Mouse (Mus musculus) urinary bladder, postnatal 14 days (tissue): ENCODE measurements around the gene Hmgb1.

ENCODE experiments used
- DNase-seq: peaks from one replicate; pipeline ENCODE4 v3.0.0; 2021; ENCODE audit warnings: low spot score

The Hmgb1 gene

DNA sequence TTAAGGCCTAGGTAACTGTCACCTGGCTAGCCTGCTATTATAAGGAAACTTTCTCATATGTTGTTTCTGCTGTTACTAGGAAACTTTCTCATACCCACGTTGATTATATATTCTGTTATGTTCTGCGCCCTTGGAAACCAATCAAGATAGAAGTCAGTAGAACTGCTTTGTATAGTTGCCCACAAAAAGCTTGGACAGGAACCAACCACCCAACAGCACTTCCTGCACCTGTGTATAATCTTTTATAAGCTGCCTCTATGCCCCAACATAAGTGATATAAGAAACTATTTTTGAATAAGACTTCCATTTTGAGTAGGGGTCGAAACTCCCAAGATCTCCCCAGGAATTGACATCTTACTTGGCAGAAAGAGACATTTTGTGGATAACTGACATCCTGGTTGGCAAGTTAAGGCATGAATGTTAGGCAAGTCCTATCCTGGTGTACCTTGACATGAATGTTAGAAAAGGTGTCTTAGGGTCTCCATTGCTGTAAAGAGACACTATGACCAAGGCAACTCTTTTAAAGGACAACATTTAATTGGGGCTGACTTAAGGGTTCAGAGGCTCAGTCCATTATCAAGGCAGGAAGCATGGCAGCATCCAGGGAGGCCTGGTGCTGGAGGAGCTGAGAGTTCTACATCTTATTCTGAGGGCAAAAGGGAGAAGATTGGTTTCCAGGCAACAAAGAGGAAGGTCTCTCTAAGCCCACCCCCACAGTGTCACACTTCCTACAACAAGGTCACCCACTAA, 166.4 kb downstream of the Hmgb1 start:
- DNase-seq: no peak

DNA sequence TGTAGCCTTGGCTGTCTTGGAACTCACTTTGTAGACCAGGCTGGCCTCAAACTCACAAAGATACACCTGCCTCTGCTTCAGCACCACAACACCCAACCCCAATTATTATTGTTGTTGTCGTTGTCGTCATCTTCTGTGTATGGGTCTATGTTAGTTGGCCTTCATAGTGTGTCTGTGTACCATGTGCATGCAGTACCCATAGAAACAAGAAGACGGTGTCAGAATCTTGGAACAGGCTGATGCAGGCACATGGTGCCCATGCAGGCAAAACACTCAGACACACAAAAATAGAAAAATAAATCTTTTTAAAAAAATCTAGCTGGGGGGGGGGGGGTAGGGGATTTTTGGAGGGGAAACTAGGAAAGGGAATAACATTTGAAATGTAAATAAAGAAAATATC, 167.1 kb downstream of the Hmgb1 start:
- no peak for DNase-seq

DNA sequence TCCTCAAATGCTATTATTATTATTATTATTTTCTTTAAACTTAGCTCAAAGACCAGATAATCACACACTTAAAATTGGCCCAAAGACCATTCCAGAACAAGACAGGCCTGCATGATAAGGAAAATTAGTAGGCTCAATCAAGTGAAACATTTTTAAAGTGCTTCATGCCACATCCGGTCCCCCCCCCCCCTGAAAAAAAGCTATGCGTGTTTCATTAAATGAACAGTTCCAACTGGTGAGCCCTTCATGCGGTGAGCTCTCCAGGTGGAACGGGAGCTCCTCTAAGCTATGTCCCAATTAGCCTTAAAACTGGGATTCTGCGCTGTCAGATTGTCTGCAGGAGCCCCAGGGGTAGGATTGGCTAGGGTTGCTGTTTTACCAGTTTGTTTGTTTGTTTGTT, 168.0 kb downstream of the Hmgb1 start:
- no peak for DNase-seq

DNA sequence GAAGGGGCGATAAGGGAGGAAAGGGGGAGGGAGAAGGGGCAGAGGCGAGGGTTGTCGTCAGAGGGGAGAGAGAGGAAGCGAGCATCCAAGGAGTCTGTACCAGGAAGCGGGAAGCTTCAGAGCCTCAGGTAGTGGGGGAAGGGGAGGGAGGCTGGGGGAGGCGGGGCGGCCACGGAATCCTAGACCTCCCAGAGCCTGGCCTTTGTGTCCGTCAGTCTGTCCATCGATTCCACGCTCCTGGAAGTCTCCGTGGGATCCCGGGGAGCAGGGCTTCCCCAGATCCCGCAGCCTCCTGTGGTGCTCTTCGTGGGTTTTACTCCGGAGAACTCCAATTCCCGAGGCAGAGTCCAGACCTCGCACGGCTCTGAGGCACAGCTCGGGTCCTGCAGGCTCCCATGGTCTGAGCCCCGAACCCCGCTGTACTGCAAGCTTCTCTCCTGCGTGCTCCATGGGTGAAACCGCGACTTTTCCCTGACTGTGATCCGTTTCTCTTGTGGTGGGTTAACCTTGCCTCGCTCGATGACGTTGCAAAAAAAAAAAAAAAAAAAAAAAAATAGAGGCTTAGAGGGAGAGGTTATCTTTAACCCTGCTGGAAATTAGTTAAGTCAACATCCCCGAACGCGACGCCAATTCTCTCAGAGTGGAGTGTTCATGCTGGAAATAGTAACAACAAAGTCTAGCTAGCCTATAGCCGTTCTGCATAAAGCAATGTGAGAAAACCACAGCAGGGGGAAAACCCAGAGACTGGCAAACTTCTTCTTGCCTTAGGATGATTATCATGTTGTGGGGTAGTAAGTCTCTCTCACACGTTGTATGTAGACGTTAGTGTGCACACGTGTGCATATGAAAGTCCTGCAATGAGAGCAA, 168.7 kb downstream of the Hmgb1 start:
- no peak for DNase-seq

DNA sequence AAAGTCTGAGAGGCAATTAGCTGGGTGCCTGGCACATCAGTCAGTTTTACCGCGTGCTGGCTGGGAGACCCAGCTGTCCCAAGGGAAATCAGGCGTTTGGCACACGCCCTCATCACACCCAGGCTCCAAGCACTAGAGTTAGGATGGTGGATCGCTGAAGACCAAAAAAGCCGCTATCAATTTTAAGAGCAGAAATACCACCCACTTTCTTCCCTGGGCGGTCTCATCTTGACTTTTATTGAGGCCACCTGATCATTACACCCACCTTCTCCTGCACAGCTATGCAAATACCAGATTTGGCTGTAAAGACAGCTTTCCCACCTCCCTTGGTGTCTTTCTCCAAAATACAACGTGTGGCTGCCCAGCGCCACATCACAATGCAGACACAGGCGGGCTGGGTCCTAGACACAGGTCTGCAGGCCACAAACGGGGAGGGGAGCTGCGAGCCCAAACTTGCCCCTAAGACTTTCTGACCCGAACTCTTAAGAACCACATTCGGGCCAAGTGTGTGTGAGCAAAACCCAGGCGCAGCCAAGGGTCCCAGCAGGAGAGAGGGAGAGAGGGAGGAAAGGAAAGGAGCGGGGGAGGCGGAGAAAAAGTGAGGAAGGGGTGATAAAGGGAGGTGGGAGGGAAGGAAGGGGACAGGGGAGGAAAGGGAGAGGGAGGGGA, 169.6 kb downstream of the Hmgb1 start:
- peak; percentile 41 for DNase-seq

DNA sequence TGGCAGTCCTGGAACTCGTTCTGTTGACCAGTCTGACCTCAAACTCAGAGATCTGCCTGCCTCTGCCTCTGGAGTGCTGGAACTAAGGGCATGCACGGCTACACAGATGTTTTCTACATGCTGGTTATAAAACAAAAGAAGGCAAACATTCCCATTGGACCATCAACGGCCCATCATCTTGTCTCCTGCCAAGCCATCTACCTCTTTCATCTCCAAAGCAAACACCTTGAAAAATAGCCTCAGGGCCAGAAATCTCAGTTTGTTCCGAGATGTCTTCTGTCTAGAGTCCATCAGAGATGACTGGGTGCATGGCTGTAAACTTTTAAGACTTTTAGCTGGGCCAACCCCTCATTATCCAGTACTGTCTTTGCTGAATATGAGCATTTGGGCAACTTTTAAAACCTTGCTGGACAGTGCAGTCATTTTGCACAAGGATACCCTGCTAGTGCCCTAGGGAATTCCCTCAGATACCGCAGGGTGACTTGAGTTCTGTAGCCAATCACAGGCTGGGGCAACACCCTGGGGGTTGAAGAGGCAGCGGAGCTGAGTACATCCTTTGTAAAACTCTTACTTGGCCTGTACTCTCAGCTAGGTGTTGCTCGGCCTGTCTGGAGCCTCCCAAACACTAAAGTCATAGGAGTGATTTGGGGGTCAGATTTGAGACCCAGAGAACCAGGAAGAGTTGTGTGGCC, 170.3 kb downstream of the Hmgb1 start:
- no peak for DNase-seq

DNA sequence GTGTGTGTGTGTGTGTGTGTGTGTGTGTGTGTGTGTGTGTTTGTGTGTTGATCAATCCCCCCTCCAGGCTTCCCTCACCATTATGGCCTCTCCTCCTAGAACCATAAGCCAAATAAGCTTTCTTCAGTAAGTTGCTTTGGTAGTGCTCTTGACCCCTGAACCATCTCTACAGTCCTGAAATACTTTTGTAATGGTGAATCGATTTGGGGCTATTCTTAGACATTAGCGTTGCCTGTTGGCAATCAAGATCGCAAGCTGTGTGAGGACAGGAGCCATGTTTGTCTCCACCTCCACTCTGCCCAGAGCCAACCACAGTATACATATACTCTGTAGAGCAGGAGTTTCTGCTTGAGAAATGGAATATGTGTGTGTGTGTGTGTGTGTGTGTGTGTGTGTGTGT, 175.2 kb downstream of the Hmgb1 start:
- DNase-seq: no peak

DNA sequence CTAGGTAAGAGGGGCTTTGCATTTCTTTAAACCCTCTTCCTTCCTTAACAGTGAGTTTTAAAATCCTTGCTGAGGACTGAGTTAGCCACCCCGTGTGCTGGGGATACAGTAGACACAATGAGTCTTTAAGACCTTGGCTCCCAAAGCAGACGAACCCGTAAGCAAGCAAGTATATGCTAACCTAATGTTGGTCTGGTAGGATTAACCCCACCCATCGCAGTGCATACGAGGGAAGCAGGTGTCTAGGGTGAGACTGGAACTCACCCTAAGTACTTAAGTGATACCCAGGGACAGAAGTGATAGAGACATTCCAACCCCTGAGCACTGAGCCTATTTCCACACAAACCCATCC, 177.0 kb downstream of the Hmgb1 start:
- no peak for DNase-seq

DNA sequence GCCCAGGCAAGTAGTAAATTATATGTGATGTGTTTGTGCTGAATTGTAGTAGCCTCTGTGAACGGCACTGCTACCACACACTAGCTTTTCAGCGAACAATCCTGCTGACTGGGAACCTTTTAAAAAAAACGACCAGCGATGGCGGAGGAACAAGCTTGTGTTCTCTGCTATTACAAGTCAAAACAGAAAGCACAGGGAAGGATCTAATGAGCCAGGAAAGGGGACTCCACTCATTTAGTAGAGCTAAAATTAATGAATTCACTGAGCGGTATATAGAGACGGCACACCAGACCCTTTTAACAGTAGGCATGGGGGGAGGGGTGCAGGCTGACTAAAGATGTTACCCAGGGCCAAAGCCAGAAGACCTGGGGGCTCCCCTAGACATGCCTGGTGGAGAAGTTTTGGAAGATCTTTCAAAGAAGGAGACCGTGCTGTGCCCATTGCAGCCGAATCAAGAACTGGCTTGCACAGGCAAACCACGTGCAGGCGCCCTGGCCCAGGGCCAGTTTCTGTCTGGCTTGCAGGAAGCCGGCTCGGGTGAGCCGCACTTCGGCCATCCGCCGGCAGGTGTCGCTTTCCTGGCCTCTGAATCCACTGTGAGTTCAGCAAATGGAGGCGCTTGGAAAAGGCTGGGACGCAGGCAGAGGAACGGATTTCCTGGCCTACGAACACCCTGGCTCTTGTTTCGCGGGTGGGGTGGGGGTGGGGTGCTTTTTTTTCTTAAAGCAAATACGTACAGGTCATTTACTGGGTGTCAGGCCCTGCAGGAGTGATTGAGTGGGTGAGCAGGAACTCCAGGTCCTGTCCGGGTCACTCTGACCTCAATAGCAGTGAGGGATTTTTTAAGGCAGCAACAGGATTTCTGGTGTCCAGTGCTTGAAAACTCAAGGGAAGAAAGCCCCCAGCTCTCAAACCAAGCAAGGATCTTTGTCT, 177.7 kb downstream of the Hmgb1 start:
- peak; percentile 100 for DNase-seq

DNA sequence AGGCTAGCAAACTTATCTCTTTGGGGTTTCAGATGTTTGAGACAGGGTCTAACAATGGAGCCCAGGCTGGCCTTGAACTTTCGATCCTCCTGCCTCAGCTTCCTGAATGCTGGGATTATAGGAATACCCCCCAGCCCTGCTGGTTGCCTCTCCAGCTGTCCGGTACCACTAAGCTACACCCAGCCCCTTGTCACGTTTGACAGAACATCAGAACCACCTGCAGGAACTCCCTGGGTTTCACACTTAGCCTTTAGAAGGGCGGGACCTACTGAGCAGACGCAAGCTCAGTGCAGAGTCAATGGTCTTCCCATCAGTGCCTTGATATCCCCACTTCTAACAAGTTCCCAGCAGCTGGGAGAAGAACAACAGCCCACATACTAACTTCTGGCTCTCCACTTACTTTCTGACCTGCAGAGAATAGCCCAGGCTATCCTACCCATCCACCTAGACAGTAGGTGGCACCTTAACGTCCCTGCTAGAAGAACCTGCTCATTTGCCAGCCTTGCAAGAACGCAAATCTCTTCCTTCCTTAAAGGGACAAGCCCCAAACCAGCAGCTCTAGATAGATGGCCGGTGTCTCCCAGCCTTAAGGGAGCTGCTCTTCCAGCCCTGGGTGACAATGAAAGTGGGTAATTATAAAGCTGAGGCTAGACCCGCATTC, 178.5 kb downstream of the Hmgb1 start:
- no peak for DNase-seq

DNA sequence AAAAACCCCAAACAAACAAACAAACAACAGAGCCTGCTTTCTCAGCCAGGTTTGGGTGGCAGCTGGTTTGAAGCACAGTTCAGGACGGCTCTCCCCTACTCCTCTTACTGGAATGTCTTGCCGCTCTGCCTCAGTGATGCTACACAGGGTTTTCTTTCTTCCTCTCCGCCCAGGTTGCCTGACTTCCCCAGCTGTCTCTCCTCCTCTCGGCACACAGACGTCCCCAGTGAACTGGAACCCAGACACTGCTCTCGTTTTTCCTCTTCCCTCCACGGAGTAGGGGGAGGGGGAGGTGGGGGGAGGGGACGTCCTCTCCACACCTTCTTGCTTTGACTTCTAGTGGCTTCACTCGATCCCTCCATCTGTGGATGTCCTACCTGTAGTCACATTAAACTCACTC, 179.2 kb downstream of the Hmgb1 start:
- no peak for DNase-seq

DNA sequence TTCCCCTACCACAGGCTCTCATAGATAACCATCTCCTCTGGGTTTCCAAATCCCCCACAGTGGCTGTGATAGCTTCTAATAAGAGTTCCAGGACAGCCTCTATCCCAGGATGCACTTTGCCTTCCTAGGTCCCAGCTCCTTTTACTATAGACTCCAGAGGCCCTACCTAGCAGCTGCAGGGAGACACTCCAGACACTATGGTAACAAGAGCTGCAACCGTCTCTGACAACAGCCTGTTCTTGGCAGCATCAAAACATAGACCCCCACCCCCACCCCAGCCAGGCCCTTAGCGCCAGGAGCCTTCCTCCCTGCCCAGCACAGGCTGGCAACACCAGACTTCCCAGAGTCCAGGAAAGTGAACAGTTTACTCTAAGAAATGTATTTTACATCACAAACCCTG, 181.2 kb downstream of the Hmgb1 start:
- DNase-seq: no peak

DNA sequence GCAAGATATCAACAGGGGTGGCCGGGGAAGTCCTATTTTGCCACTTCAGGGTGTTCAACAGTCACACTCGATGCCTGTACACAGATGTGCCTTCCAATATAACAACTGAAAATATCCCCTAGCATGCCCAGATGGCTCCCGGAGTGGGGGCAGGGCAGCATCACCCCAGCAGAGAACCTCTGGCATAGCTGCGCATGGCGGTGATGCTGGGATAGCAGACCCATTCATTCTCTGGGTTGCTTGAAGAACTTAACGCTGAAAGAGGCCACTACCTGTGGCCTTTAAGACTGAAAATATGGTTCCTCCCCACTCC, 181.5 kb downstream of the Hmgb1 start:
- DNase-seq: no peak

DNA sequence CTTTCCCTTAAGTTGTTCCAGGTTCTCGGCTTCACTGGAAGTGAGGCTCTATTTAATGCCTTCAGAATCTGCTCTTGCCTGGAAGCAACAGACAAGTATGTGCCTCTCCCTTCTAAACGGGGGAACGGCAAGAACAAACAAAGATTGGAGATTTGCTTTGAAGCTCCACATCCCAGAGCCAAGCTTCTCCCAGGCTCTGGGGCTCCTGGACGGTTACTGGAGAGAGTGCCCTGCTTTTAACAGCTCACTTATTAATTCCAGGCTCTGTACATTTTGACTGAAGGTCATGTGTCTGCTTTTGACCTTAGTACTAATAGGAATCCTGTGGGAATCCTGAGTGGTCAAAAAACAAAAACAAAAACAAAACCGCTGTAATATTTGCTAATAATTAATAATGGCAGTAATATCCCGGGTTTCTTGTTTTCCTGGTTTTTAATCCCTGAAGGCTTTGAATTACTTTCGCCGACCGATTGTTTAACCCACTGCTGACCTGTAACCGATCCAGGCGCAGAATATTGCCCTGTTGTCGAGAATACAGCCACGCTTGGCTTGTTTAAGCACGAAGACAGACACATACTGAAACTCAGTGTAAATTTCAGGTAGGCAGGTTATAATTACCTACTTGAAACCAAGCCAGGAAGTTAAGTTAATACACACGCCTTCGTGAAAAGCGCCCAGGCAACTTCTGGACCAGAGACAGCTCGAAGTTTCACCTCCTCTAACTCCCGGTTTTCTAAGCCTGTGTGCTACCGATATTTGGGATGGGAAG, 182.1 kb downstream of the Hmgb1 start:
- no peak for DNase-seq

DNA sequence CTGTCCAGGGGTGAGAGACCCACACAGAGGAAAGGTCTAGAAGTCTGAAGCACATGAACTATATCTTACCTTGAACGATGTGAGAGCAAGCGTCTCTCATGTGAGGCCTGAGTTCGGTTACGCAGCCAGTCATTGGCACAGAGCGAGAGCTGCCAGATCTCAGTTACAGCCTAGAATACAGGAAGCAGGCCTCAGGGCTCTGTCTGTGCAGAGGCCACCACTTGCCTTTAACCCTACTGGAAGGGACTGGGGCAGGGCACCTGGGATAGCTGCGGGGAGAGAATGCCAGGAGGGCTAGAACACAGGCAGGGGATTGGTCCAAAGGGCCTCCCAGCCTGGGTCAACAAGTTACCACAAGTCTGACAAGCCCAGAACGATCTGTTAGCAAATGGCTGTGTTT, 184.5 kb downstream of the Hmgb1 start:
- DNase-seq: no peak

DNA sequence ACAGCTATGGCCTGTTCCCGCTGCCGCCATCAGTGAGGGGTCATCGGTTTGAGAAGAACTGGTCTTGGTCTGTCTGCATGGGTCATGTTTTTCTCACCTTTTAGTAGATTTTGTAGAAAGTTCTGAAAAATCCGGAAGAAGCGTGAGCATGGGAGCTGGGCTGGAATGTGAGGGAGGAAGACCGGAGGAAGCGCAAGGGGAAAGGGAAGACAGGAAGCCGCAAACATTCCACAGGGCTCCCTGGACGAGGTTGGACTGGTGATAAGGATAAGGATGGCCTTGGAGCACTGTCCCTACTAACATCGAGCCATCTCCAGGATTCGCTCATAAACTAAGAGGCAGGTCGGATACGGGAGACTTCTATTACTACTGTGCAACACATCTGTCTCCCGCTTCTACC, 185.8 kb downstream of the Hmgb1 start:
- DNase-seq: no peak

DNA sequence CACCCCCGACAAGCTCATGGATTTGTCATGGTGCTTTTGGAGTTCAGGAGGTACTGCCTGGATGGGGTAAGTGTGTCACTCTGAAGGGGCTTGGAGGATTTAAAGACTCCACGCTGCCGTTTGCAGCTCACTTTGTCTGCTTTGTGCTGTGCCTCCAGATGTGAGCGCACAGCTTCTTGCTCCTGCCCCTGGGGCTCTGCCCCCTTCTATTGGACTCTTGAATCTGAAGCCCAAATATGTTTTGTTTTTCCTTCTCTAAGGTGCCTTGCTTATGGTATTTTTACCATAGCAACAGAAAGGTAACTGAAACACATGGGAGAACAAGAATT, 187.6 kb downstream of the Hmgb1 start:
- no peak for DNase-seq
